Mouse (Mus musculus) CH12.LX (cell line): ENCODE measurements at regions not wholly inside any gene's neighbourhood (a gene's known extent, or its start where the extent isn't known, plus 50 kb on each side); places are given as distances from the start of the nearest gene placed in this dataset.

Experiments used
- CTCF ChIP-seq, 2 experiments: IDR thresholded peaks in 1 of 2; conservative IDR thresholded peaks in 1 of 2; 2 replicates each; pipeline ENCODE4 v1.5.1; 2011 to 2012; ENCODE audit warnings: low read depth in 2 of 2, low read length in 2 of 2, improper control_type of control experiment in 1 of 2, inconsistent platforms in 1 of 2, mild to moderate bottlenecking in 1 of 2, moderate library complexity in 1 of 2
- HCFC1 ChIP-seq: IDR thresholded peaks from 2 replicates; pipeline ENCODE4 v1.6.1; 2012; ENCODE audit warnings: low read depth, mild to moderate bottlenecking, inconsistent platforms, low read length, improper control_type of control experiment
- MEF2A ChIP-seq: IDR thresholded peaks from 2 replicates; pipeline ENCODE4 v1.6.1; 2014; ENCODE audit warnings: low read depth, mild to moderate bottlenecking, inconsistent platforms, low read length, improper control_type of control experiment, borderline replicate concordance
- MXI1 ChIP-seq: IDR thresholded peaks from 2 replicates; pipeline ENCODE4 v1.6.1; 2011; ENCODE audit warnings: mild to moderate bottlenecking, low read depth, low read length, improper control_type of control experiment
- POLR2A ChIP-seq: IDR thresholded peaks from 2 replicates; pipeline ENCODE4 v1.6.1; 2011; ENCODE audit warnings: low read depth, mild to moderate bottlenecking, improper control_type of control experiment, low read length
- POLR2AphosphoS2 ChIP-seq: IDR thresholded peaks from 2 replicates; pipeline ENCODE4 v1.6.1; 2011; ENCODE audit warnings: low read depth, low read length, improper control_type of control experiment
- SIN3A ChIP-seq: IDR thresholded peaks from 2 replicates; pipeline ENCODE4 v1.6.1; 2012; ENCODE audit warnings: low read length, improper control_type of control experiment, inconsistent platforms
- TBP ChIP-seq: conservative IDR thresholded peaks from 2 replicates; pipeline ENCODE4 v1.6.1; 2011; ENCODE audit warnings: low read depth, low read length, improper control_type of control experiment
- TCF12 ChIP-seq: IDR thresholded peaks from 2 replicates; pipeline ENCODE4 v1.6.1; 2014; ENCODE audit warnings: low read depth, mild to moderate bottlenecking, inconsistent platforms, low read length, improper control_type of control experiment
- UBTF ChIP-seq: IDR thresholded peaks from 2 replicates; pipeline ENCODE4 v1.6.1; 2012; ENCODE audit warnings: low read depth, mild to moderate bottlenecking, inconsistent platforms, low read length, improper control_type of control experiment, moderate library complexity

- no peak for TF ChIP-seq CTCF (conservative IDR thresholded peaks at IDR 0.05 in 1 of 2, IDR thresholded peaks at IDR 0.05 in 1 of 2; ENCODE audit: low read depth in 2 of 2, low read length in 2 of 2)
- TF ChIP-seq POLR2A = no peak
- TF ChIP-seq TBP = no peak
- no peak for TF ChIP-seq POLR2AphosphoS2
- TF ChIP-seq TCF12 = no peak
- TF ChIP-seq HCFC1 = no peak
- TF ChIP-seq MXI1 = no peak
- TF ChIP-seq MEF2A = no peak
- TF ChIP-seq SIN3A = no peak
- no peak for TF ChIP-seq UBTF
Measured at GRCm38 (mm10) chr10:97008873-97009272, 392.1 kb downstream of the Btg1 start.
